Mouse (Mus musculus) liver, embryonic 14.5 days (tissue): ENCODE measurements around the gene Ap2m1.

ENCODE experiments used
- CTCF ChIP-seq: IDR thresholded peaks from 2 replicates; pipeline ENCODE4 v1.5.1; 2016; ENCODE audit warnings: antibody characterized with exemption, low read depth, control low read depth
- EP300 ChIP-seq: IDR thresholded peaks from 2 replicates; pipeline ENCODE4 v1.6.1; 2016; ENCODE audit warnings: antibody characterized with exemption, low read depth

DNA sequence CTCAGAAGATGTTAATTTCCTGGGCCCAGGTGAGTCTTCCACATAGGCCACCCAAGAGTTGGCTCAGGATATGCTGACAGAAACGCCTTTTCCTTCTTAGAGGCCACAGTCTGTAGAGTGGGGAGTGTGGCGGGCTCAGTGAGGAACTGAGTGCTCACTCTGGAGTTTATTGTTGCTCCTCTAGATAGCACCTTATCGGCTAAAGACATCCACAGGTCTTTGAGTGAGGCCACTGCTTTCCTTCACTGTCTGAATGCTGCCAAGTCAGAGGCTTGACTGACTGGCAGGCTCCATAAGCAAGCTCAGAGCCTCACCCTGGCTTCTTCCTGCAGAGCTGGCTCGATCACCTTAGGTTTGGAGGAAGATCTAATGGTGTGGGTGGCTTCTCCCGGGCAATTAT is 6.5 kb upstream of the Ap2m1 start:
- no peak for TF ChIP-seq CTCF
- TF ChIP-seq EP300 = no peak; the same call in none of the 2 replicates
